Mouse (Mus musculus) embryo, embryonic 11 days (tissue): ENCODE measurements around the gene Agxt.

Source experiments
- DNase-seq: peaks from one replicate; pipeline ENCODE4 v3.0.0-alpha.2; 2015

Agxt gene

DNA sequence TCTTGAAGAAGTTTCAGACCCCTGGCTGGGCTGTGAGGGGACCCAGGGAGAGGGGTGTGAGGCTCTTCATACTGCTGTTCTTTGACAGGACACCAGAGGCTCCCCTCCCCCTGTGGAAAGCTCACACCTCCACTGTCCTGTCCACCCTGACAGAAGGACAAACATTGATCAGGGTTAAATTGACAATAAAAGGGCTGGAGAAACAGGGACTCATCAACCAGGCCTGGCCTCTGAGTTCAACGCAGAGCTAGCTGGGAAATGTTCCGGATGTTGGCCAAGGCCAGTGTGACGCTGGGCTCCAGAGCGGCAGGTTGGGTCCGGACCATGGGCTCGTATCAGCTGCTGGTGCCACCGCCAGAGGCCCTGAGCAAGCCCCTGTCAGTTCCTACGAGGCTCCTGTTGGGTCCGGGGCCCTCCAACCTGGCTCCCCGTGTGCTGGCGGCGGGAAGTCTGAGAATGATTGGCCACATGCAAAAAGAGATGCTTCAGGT, at the start of gene Agxt:
Gene Agxt (plus strand): TSS at position 205 of the 491 bp plus-strand sequence.
- no peak for DNase-seq

DNA sequence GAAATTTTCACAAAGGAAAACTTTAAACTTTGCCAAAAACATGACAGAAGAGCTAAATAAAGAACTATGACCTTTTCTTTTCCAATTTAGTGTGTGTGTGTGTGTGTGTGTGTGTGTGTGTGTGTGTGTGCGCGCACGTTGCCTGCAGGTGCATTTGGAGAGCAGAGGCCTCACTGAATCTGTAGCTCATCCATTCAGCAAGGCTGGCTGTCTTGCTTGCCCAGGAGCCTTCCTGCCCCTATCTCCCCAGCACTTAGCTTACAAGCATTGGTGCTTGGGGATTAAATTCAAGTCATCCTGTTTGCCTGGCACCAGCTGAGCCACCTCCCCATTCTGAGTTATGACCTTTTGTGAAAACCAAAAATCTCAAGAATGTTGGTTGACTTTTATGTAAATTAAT, 42.5 kb upstream of the Agxt start:
- no peak for DNase-seq

DNA sequence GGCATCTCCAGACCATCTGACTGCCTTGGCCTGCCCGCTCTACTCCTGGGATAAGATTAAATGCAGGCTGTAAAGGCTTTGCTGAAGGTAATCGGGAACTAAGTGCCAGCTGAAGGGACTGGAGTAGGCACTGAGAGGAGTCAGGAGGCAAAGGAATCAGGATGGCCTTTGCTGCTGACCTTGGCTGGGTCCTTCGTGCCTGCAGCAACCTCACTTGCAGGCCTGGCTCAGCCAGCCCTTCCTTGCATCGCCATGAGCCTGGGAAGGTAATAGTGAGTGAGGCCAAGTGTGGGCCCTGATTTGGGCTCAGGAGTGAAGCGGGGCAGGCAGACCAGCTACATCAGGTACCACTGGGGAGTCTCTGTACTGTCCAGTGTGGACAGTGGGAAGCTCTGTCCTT, 36.1 kb upstream of the Agxt start:
- no peak for DNase-seq

DNA sequence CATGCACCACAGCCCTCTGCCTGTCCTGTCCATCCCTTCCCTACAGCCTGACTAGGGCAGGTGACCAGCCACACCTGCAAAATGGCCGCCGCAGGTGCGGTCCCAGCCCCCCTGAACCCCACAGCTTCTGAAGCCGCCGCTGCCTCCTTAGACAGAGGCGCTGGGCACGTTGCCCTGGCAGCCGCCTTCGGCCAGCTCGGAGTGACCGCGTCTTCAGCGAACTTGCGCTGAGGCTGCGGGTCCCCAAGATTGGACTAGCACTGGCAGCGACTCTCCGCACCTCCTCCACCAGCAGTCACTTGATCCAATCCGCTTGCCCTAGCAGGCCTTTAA, 34.8 kb upstream of the Agxt start:
- no peak for DNase-seq

DNA sequence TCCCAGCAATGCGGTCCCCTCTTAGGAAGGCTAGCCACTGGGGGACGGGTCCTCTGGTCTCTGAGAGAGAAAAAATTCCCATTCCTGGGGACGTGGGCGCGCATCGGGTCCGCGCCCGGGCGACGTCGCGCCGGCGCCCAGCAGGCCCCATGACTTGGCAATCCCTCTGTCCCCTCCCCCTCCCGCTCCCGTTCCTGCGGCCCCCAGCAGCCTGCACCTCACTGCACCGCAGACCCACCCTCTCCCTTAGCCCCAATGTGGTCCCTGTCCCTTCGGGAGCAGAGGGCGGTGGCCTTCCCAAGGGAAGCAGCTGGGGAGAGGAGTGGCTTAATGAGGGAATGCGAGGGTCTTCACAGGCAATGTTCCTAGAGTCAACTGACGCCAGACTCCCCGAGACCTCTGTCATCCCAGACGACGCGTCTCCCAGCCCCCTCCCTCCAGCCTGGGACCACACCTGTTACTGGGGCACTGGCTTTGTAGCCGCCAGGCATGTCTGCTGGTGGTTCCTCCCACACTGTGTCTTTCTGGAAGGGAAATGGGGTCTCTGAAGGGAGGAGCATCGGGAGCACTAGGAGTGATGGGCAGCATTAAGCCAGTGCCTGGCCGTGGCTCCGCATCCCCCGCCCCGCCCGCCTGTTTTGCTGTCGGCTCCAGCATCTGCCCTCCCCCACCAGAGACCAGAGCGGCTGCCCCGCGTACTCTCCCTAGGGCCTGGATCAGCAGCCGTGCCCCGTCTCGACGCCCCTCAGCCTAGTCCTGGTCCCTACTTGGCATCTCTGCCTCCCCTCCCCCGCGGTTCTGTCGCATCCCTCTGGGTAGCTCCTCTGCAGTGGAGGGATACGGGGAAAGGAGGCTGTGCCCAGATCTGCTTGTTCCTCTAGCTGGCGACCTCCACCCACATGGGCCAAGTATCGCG, 34.2 kb upstream of the Agxt start:
- DNase-seq: peak; percentile 58

DNA sequence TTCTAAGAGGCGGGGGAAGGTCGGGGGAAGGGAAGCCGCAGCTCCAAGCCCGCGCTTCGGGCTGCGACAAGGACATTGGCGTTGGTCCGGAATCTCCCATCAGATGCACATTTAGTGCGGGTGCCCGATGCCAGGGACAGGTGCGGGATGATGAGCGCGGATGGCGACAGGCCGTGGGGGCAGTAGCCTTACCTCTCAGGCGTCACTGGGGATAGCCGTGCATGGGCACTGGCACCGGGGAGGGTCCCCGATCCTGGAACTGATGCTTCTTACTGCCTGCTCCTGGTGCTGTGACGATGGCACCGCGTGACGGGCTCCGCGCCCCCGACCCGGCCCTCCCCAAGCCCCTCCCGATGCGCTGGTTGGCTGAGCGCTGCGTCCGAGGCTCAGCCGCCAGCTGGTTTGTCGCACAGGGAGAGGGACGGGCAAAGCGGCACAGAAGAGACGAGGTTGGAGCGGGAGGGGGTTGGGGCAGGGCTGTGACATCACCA, 33.4 kb upstream of the Agxt start, which contains the start of gene Kif1a:
Gene Kif1a (minus strand): TSS at position 381 of the 491 bp plus-strand sequence.
- DNase-seq: peak; percentile 84

DNA sequence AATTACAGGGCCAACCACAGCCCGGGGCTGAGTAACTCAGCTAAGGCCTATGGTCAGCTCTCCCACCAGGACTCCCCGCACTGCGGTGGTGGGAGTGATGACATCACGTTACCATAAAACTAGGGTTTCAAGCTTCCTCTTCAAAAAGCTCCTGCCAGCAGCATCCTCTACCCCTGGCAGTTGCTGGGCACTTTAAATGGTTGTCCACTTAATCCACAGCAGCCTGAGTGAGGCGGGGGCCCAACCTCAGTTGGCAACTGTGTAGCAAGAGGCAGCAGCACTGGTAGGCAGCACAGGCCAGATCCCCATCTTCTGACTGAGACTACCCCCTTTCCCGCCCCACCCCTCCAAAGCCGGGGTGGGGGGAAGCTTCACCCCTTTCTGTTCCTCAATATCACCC, 32.3 kb upstream of the Agxt start:
- DNase-seq: no peak

DNA sequence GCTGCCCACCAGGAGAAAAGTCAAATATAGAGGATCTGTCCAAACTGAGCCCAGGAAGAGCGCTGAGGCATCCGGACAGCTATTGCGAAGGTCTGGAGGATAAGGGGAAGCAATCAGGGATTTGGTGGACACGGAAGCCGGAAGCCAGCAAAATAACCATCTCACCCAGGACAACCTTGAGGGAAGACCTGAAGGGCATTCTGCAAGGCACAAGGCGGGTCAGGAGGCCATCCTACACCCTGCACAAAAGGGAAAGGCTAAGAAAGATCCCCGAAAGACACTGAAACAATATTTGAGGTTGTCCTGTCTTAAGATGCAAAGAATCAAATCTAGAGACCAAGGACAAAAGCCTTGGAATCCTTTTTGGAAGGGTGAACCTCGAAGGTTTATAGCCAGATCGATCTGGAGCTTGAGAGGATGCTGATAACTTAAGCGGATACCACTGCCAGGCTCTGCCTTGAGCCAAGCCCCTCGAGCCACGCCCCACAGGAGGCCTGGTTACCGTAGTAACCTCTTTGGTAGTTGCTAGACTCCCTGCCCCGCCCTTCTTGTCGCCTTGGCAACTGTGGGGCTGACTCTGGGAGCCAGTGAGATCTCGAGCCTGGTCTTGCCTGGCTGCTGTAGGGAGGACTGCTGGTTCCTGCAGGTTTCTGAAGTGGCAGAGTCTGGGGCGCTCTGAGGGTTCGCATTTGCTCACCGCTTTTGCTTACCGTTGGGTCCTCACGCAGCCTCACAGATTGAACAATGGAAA, 20.2 kb upstream of the Agxt start:
- peak; percentile 97 for DNase-seq

DNA sequence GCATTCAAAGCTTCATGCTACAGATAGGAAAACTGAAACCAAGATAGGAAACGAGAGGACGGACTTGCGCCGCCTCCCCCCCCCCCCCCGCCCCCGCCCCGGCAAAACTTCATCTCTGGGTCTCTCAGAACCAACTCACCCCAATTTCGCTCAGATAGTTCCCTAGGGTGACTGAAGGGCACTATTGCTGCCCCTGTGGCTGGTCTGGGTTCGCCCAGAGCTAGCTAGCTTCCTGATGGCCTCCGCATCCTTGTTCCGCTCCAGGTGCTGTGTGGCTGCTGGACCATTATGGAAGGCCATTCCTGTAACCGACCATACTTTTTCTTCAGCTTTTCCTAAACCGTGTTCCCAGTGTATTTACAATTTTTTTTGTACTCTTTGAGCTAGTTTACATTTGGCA, 19.6 kb upstream of the Agxt start:
- DNase-seq: peak; percentile 37

DNA sequence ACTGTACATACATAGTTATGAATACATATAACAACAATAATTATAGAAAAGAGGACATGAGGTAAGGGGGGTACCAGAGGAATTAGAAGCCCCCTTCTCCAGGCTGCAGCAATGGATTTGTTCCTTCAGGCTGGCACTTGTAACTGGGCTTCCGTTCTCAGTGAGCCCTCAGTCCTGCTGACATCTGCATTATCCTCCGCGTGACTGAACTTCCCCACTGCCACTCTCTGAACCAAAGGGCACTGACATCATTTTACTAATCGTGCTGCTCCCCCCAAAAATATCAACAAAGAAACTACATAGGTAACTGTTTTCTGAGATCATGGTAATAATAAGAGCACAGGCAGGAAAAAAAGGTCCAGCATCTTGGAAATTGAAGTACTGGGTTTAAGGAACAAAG, 16.2 kb upstream of the Agxt start:
- DNase-seq: no peak

DNA sequence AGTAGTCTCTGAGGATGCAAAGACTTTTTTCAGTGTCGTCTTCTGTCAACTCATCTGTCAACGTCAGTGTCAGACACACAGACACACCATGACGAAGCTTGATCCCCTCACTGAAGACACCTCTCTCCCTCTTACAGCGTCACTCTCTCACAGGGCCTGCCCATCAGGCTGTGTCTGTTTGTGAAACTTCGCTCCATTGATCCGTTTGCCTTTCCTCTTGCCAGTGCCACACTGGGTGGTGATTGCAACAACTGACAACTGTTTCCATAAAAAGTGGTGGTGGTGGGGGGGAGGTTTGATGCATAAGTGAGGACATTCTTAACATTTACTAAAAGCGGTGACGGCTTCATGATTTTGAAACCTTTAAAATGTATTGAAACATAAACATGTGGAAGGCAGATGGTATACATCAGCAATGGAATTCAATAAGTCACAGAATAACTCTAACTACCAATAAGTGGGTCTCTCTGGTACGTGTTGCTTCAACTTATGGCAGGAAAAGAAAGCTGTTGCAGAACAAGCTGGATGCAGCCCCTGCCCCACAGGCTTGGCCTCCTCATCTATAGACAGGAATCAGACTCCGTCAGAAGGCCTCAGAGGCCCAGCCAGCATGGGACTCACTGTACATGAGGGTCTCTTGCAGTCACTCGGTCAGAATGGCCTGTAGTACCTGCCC, 11.7 kb upstream of the Agxt start:
- DNase-seq: no peak

DNA sequence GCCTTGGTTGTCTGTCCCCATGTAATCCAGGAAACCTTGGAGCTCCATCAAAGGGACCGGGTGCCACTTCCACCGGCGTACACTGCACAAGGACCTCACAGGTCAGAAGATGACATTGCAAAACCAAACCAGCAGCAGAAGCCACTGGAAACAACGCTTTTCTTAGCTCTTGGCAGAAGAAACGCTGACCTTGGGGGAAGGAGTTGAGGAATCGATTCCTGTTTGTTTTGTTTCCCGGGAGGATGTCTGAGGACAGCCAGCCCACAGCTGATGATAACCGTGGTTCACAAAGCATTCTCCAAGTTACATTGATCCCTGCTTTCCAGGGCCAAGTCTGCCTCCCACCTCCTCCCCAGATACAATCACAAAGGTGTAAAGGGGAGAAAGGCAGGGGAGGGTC, 11.0 kb upstream of the Agxt start:
- no peak for DNase-seq

DNA sequence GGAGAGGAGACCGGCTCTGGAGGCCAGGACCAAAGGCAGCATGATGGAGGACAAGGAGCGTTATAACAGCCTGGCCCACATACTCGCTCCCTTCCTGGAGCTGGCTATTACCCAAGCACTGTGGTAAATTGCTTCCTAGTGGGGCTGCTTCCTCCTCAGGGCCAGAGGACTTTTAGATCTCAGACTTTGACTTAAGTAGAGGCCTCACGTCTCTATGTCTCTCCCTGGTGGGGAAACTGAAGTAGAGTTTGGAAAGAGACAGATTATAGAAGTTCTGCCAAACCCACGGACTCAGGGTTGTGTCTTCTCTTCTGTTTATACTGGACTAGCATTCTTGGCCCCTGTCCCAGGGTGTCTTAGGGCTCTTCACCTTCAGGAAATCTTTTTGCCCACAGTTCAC, 9.8 kb upstream of the Agxt start:
- no peak for DNase-seq

DNA sequence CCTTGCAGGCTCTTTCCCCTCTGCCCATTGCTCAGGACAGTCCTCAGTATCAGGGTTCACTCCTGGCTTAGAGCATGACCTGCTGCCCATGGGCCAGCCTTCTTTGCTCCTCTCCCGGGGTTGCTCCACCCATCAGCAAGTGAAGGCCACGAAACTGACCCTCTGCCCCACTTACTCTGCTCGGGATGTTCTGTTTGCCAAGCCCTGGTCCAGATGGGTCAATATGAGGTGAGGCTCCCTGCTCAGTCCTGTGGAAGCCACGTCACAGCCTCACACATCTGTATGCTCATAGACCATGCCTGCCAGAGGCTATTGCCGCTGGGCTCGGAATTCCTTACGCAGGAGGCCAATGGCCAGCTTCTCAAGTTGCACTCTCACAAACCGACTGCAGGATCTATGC, 6.8 kb upstream of the Agxt start:
- DNase-seq: no peak

DNA sequence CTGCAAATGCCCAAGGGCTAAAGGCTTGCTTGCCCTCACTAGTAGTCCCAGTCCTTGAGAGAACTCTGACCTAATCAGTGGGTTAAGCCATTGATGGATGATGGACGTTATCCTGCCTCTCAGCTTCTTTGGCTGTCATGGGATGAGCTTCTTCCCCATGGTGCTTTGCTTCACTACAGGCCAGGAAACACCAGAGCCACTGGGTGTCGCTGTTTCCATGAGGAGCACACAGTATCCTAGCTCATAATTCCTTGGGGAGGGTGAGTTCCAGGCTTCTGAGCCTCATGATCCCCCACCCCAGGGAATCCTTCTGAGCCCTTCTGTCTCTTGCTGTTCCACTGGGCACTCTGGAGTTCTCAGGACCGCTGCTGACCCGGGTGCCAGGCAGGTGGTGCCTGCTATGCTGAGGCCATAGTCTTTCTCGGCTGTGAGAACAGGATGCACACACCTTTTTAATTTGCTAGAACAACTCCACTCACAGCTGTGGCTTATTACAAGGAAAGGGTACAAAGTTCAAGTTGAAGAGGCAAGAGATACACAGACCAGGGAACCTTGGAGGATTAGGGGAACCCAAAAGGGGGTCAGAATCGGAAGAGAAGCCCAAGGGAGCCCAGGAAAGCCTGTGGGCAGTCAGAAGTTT, 6.2 kb upstream of the Agxt start:
- peak; percentile 79 for DNase-seq

DNA sequence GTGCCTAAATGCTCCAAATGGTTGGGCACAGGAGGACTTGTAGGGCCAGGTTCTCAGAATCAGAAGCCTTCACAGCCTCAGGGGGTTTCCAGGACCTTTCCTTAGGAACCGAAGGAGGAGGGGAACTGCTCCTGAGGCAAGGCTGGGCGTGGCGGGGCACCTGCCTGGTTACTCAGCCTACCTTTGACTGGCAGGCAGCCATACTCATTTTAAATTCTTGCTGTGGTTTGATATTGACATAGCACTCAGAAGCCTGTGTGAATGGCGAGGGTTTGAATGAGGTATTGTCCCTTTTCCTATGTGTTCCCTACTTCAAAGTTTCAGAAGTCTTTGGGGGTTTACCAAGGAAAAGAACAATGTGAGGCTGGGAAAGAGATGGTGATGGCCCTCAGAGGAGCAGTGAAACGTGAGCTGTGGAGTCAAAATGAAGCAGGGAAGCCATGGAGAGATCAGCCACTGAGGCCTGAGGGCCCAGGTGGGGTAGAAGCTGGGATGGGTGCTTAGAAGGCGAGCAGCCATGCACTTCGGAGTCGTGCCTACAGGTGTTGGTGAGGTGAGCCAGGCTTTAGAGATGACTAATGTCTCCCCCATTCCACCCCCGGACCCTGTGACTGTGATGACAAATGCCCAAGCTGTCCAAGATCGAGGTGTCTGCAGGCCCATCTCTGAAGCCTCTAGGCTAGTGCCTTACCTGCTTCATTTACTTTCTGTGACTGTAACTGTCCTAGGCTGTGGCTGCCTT, 4.6 kb upstream of the Agxt start:
- DNase-seq: no peak

DNA sequence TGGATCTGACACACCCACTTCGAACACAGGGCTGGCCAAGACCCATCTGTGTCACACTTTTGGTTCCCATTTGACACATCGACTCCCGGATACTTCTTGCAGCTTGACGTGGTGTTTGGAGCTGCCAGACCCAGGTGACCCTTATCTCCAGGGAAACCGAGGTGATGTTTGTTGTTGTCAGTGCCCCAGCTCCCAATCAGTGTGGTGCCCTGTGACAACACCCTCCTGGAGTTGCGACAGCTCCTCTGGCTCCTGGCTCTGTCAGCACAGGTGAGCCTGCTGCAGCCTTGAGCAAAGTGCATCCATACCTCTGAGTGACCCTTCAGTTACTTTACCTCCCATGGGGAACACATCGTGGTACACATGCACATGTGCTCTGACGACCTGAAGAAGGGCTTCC, 2.4 kb upstream of the Agxt start:
- no peak for DNase-seq

DNA sequence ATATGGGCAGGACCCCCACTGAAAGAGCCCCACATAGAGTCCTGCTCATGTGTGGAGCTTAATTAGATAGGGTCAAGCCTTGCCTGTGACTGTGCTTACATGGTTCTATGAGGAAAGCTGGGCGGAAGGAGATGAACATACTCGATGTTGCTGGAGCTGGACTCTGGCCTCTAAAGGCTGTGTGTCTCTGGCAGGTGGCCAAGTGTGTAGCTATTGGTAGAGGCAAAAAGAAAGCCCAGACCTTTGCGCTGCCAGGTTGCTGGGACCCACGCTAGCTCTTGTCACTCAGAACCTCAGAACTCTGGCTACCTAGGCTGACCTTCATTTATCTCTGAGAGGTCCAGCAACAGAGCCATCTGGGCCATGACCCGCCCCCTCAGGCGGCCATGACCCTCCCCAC, 3.5 kb downstream of the Agxt start:
- DNase-seq: no peak

DNA sequence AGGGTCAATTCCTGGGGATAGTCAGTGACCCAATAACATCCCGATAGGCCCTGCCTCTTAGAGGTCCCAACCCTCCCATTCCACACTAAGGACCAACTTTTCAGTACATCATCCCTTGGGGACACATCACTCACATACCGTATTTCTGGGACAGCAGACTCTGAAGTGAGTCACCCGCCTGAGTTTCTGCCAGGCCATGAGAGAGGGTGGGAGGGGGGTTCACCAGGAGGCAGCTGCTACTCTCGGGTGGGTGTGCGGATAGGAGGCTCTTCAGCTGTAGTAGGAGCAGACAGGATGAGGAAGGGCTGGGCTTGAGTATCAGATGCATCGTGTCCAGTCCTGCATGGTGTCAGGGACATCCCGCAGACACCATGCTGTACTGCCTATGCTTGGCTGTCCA, 4.7 kb downstream of the Agxt start:
- DNase-seq: no peak

DNA sequence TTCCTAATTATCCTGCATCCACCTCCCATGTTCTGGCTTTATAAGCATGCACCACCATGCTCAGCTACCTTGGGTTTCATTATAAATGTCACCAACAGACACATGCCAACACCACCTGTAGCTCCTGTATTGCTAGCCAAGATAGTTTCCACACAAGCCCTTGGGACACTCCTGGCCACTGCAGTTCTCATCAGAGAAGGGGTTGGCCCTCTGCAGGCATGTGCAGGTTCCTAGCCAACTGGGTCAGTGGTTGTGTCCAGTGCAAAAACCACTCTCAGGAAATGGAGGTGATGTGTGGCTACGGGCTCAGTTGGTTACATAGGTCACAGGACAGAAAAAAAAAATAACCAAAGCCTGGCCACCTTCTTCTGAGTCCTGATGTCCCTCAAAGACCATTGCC, 7.8 kb downstream of the Agxt start:
- DNase-seq: no peak

DNA sequence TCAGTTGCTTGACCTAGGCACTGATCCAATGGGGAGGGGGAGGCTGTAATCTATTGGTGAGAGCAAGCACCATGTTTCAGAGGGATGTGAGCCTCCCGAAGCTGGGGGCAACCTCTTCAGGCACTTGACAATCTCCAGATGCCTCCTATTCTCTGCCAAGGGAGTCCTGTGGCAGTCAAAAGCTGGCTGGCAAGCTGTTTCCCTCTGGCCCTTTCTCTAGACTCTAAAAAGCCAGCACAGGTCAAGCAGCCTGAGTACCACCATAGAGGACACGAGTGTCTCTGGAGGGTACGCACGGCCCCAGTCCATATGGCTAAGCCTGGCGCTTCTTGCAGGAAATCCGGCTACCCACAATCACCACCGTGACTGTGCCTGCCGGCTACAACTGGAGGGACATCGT, 9.1 kb downstream of the Agxt start:
- no peak for DNase-seq
